Mouse (Mus musculus): ENCODE data around the gene Myb. TPM values are rescaled to one million over a fixed set of nuclear protein-coding genes. Genes with fewer than 3 reads are reported as not detected.

Myb gene
- 10.0 and 11.1 TPM in 2 replicates for polyA plus RNA-seq (2015; fragmentation: Nextera tagmentation; extraction: Ambion mirVana)

GRCm38 (mm10) chr10:21160537-21161358 lies at the start of gene Myb:
Myb (minus strand) TSS chr10:21160984.
- Histone ChIP-seq H3K9ac (replicated peaks) (peak within 1 kb of the TSS; percentile 71), H3K36me3 (replicated peaks; ENCODE audit: insufficient read depth, low read length) (no peaks in the 10 kb centered on the region), H3K27ac (ENCODE audit: low read depth) (peak within 1 kb of the TSS; percentile 77), H3K9me3 (ENCODE audit: low read length) (no peaks in the 10 kb centered on the region), H3K27me3 (ENCODE audit: insufficient read depth, low read length) (peaks cover 13% of the 10 kb centered on the region; the same call in 1 of the 2 replicates), H3K4me1 (ENCODE audit: insufficient read depth) (peaks cover 26% of the 10 kb centered on the region; the same call in 1 of the 2 replicates), H3K4me3 (ENCODE audit: low read depth, low read length) (peak within 1 kb of the TSS; percentile 65), H3K4me2 (ENCODE audit: low read depth, low read length) (peak within 1 kb of the TSS; percentile 99)
- TF ChIP-seq CTCF (IDR thresholded peaks at IDR 0.05; ENCODE audit: low read depth), result no peak
- TF ChIP-seq EP300 (IDR thresholded peaks at IDR 0.05; ENCODE audit: low read depth), result no peak
- peak; percentile 74 for ATAC-seq
- DNase-seq, result peak; percentile 79
- WGBS (ENCODE audit: insufficient replicate concordance), result 2% methylated on average over 77 of the region's 86 CpGs

- Histone ChIP-seq H3K9me3 (ENCODE audit: low read length) (no peaks in the 10 kb centered on the region), H3K36me3 (replicated peaks; ENCODE audit: insufficient read depth, low read length) (no peaks in the 10 kb centered on the region), H3K4me2 (ENCODE audit: low read depth, low read length) (no peak overlapping the region), H3K4me3 (ENCODE audit: low read depth, low read length) (no peak overlapping the region), H3K27me3 (ENCODE audit: insufficient read depth, low read length) (no peaks in the 10 kb centered on the region), H3K27ac (ENCODE audit: low read depth) (no peak overlapping the region), H3K9ac (replicated peaks) (no peak overlapping the region), H3K4me1 (ENCODE audit: insufficient read depth) (0 out of 2 replicates have a peak, but pooled peaks cover 3% of the 10 kb centered on the region)
- no peak for DNase-seq
- no peak for ATAC-seq
- WGBS (ENCODE audit: insufficient replicate concordance), result 25% methylated on average over 1 of the region's 1 CpGs
- TF ChIP-seq EP300 (IDR thresholded peaks at IDR 0.05; ENCODE audit: low read depth) (no peak), CTCF (IDR thresholded peaks at IDR 0.05; ENCODE audit: low read depth) (no peak)
Observed at GRCm38 (mm10) chr10:21207378-21207777, 46.6 kb upstream of the Myb start.

GRCm38 (mm10) chr10:21206232-21206631 lies 45.4 kb upstream of the Myb start:
- no peak overlapping the region for H3K27ac ChIP-seq (ENCODE audit: low read depth)
- DNase-seq, result no peak
- H3K9me3 ChIP-seq (ENCODE audit: low read length), result no peaks in the 10 kb centered on the region
- WGBS (ENCODE audit: insufficient replicate concordance), result 75% methylated on average over 2 of the region's 2 CpGs
- ATAC-seq, result no peak
- no peak overlapping the region for H3K9ac ChIP-seq (replicated peaks)
- H3K4me3 ChIP-seq (ENCODE audit: low read depth, low read length), result no peak overlapping the region
- no peaks in the 10 kb centered on the region for H3K27me3 ChIP-seq (ENCODE audit: insufficient read depth, low read length)
- H3K4me1 ChIP-seq (ENCODE audit: insufficient read depth), result 0 out of 2 replicates have a peak, but pooled peaks cover 3% of the 10 kb centered on the region
- no peak for TF ChIP-seq CTCF (IDR thresholded peaks at IDR 0.05; ENCODE audit: low read depth)
- no peak for TF ChIP-seq EP300 (IDR thresholded peaks at IDR 0.05; ENCODE audit: low read depth)
- no peak overlapping the region for H3K4me2 ChIP-seq (ENCODE audit: low read depth, low read length)
- H3K36me3 ChIP-seq (replicated peaks; ENCODE audit: insufficient read depth, low read length), result no peaks in the 10 kb centered on the region

- TF ChIP-seq CTCF (IDR thresholded peaks at IDR 0.05; ENCODE audit: low read depth) (no peak), EP300 (IDR thresholded peaks at IDR 0.05; ENCODE audit: low read depth) (no peak)
- Histone ChIP-seq H3K4me1 (ENCODE audit: insufficient read depth) (0 out of 2 replicates have a peak, but pooled peaks cover 3% of the 10 kb centered on the region), H3K36me3 (replicated peaks; ENCODE audit: insufficient read depth, low read length) (no peaks in the 10 kb centered on the region), H3K27ac (ENCODE audit: low read depth) (no peak overlapping the region), H3K27me3 (ENCODE audit: insufficient read depth, low read length) (no peaks in the 10 kb centered on the region), H3K4me3 (ENCODE audit: low read depth, low read length) (no peak overlapping the region), H3K9me3 (ENCODE audit: low read length) (no peaks in the 10 kb centered on the region), H3K4me2 (ENCODE audit: low read depth, low read length) (no peak overlapping the region), H3K9ac (replicated peaks) (no peak overlapping the region)
- DNase-seq, result no peak
- no peak for ATAC-seq
- WGBS (ENCODE audit: insufficient replicate concordance), result 47% methylated on average over 10 of the region's 10 CpGs
Observed at GRCm38 (mm10) chr10:21204496-21205085, 43.8 kb upstream of the Myb start.

GRCm38 (mm10) chr10:21203886-21204285 lies 43.1 kb upstream of the Myb start:
- Histone ChIP-seq H3K9me3 (ENCODE audit: low read length) (no peaks in the 10 kb centered on the region), H3K4me1 (ENCODE audit: insufficient read depth) (0 out of 2 replicates have a peak, but pooled peaks cover 3% of the 10 kb centered on the region), H3K9ac (replicated peaks) (no peak overlapping the region), H3K4me2 (ENCODE audit: low read depth, low read length) (no peak overlapping the region), H3K27ac (ENCODE audit: low read depth) (no peak overlapping the region), H3K36me3 (replicated peaks; ENCODE audit: insufficient read depth, low read length) (no peaks in the 10 kb centered on the region), H3K4me3 (ENCODE audit: low read depth, low read length) (no peak overlapping the region), H3K27me3 (ENCODE audit: insufficient read depth, low read length) (no peaks in the 10 kb centered on the region)
- 81% methylated on average over 5 of the region's 5 CpGs for WGBS (ENCODE audit: insufficient replicate concordance)
- DNase-seq (no peak), ATAC-seq (no peak)
- TF ChIP-seq EP300 (IDR thresholded peaks at IDR 0.05; ENCODE audit: low read depth), result no peak
- no peak for TF ChIP-seq CTCF (IDR thresholded peaks at IDR 0.05; ENCODE audit: low read depth)

- Histone ChIP-seq H3K4me1 (ENCODE audit: insufficient read depth) (0 out of 2 replicates have a peak, but pooled peaks cover 3% of the 10 kb centered on the region), H3K4me2 (ENCODE audit: low read depth, low read length) (no peak overlapping the region), H3K4me3 (ENCODE audit: low read depth, low read length) (no peak overlapping the region), H3K27me3 (ENCODE audit: insufficient read depth, low read length) (no peaks in the 10 kb centered on the region), H3K27ac (ENCODE audit: low read depth) (no peak overlapping the region), H3K9ac (replicated peaks) (no peak overlapping the region), H3K36me3 (replicated peaks; ENCODE audit: insufficient read depth, low read length) (no peaks in the 10 kb centered on the region), H3K9me3 (ENCODE audit: low read length) (no peaks in the 10 kb centered on the region)
- WGBS (ENCODE audit: insufficient replicate concordance), result 85% methylated on average over 3 of the region's 3 CpGs
- TF ChIP-seq CTCF (IDR thresholded peaks at IDR 0.05; ENCODE audit: low read depth) (no peak), EP300 (IDR thresholded peaks at IDR 0.05; ENCODE audit: low read depth) (no peak)
- DNase-seq (no peak), ATAC-seq (no peak)
Observed at GRCm38 (mm10) chr10:21203461-21203860, 42.7 kb upstream of the Myb start.
